Mouse (Mus musculus) brain, adult 2 months (tissue): ENCODE measurements around the gene Adamts5.
A peak's percentile ranks its signal among the peaks of the same experiment; 100 is the strongest.

Experiments used
- DNase-seq: peaks from one replicate; pipeline ENCODE4 v3.0.0; 2011; ENCODE audit warnings: low read depth, low spot score

Adamts5 gene

GRCm38 (mm10) chr16:85901581-85901910, at the start of gene Adamts5:
TSS of gene Adamts5 (minus strand) at chr16:85901828.
- no peak for DNase-seq

- DNase-seq, result no peak
Measured at GRCm38 (mm10) chr16:85950356-85950755, 48.7 kb upstream of the Adamts5 start.

GRCm38 (mm10) chr16:85926004-85926403, 24.4 kb upstream of the Adamts5 start:
- peak; percentile 22 for DNase-seq

- no peak for DNase-seq
Measured at GRCm38 (mm10) chr16:85922454-85922853, 20.8 kb upstream of the Adamts5 start.

GRCm38 (mm10) chr16:85920122-85920521, 18.5 kb upstream of the Adamts5 start:
- no peak for DNase-seq

- peak; percentile 70 for DNase-seq
Measured at GRCm38 (mm10) chr16:85900702-85901580, 687 bp downstream of the Adamts5 start.

GRCm38 (mm10) chr16:85899790-85900587, 1.6 kb downstream of the Adamts5 start:
- no peak for DNase-seq

- peak; percentile 39 for DNase-seq
Measured at GRCm38 (mm10) chr16:85899301-85899721, 2.3 kb downstream of the Adamts5 start.

GRCm38 (mm10) chr16:85898816-85899215, 2.8 kb downstream of the Adamts5 start:
- no peak for DNase-seq

- DNase-seq, result no peak
Measured at GRCm38 (mm10) chr16:85898391-85898790, 3.2 kb downstream of the Adamts5 start.

- DNase-seq, result no peak
Measured at GRCm38 (mm10) chr16:85897854-85898253, 3.8 kb downstream of the Adamts5 start.

GRCm38 (mm10) chr16:85895948-85896347, 5.7 kb downstream of the Adamts5 start:
- peak; percentile 69 for DNase-seq

GRCm38 (mm10) chr16:85889778-85890177, 11.8 kb downstream of the Adamts5 start:
- DNase-seq, result no peak

- DNase-seq, result peak; percentile 79
Measured at GRCm38 (mm10) chr16:85887289-85888051, 14.2 kb downstream of the Adamts5 start.

- DNase-seq, result no peak
Measured at GRCm38 (mm10) chr16:85879075-85879474, 22.6 kb downstream of the Adamts5 start.

GRCm38 (mm10) chr16:85874141-85874540, 27.5 kb downstream of the Adamts5 start:
- no peak for DNase-seq

GRCm38 (mm10) chr16:85871971-85872370, 29.7 kb downstream of the Adamts5 start:
- no peak for DNase-seq

- no peak for DNase-seq
Measured at GRCm38 (mm10) chr16:85871248-85871647, 30.4 kb downstream of the Adamts5 start.

GRCm38 (mm10) chr16:85864691-85865389, 36.8 kb downstream of the Adamts5 start:
- DNase-seq, result no peak

GRCm38 (mm10) chr16:85854505-85854904, 47.1 kb downstream of the Adamts5 start:
- no peak for DNase-seq

- DNase-seq, result no peak
Measured at GRCm38 (mm10) chr16:85827066-85827465, 74.6 kb downstream of the Adamts5 start.
